Mouse (Mus musculus) CD4-positive, CD25-positive, alpha-beta regulatory T cell, adult 4 months (primary cell): ENCODE measurements around the gene 3110021N24Rik. TPM values are rescaled to one million over a fixed set of nuclear protein-coding genes. Genes with fewer than 3 reads are reported as not detected.
"Not testable (repeated sequence)": the region's sequence is repeated elsewhere in the genome, so short reads cannot be mapped to it uniquely, and the experiment has no call there.

Source experiments
- ATAC-seq: one replicate; pipeline ENCODE4 v1.8.0; 2017
- polyA plus RNA-seq, 2 experiments: library from polyadenylated mRNA; unstranded; fragments of 100-300 nt; shearing (Covaris generic); gene quantifications; one replicate each; pipeline ENCODE4 v1.2.1; 2017

The 3110021N24Rik gene
- not detected for polyA plus RNA-seq

GRCm38 (mm10) chr4:108719349-108719748 is at the start of gene 3110021N24Rik:
3110021N24Rik (plus strand) TSS chr4:108719649.
- ATAC-seq = no peak

DNA sequence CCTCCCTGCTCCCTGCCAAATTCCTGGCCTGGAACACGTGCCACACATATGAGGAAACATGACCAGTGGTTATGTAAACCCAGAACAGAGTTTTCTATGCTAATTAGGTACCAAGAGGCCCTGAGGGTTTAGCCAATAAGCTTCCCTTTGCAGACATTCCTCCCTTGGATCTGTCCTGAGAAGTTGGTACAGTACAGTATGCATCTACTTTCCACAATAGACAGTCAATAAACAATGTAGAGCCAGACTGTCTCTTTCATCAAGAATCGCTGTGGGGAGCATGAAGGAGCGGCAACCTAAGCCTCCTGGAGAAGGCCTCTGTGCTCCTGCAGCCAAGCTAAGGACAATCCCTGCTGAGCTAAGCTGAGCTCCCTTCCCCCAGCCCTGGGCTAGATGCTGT is 33.3 kb upstream of the 3110021N24Rik start:
- ATAC-seq = no peak

DNA sequence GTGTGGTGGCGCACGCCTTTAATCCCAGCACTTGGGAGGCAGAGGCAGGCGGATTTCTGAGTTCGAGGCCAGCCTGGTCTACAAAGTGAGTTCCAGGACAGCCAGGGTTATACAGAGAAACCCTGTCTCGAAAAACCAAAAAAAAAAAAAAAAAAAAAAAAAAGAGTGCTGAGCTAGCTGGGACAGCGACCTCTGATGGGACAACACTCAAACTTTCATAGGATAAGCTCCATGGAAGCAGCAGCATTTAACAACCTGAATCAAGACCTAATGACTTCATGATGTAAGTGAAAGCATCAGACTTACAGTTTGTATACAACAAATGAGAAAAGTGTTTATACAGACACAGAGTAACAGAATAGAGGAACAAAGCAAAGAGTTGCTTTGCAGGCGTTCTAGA is 32.4 kb upstream of the 3110021N24Rik start:
- ATAC-seq = not testable (repeated sequence)

DNA sequence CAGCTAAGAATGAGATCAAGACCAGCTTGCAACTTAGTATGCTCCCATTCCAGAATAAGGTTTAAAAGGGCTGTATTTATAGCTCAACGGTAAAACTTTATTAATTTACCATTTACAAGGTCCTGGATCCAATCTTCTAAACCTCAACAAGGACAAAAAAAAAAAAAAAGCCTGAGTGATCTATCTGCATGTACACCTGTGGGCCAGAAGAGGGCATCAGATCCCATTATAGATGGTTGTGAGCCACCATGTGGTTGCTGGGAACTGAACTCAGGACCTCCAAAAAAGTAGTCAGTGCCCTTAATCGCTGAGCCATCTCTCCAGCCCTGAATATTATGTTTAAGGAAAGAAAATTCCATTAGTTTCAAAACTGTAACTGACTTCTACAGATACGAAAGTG is 29.0 kb upstream of the 3110021N24Rik start:
- no peak for ATAC-seq

GRCm38 (mm10) chr4:108691469-108691868 is 28.0 kb upstream of the 3110021N24Rik start:
- ATAC-seq = no peak

DNA sequence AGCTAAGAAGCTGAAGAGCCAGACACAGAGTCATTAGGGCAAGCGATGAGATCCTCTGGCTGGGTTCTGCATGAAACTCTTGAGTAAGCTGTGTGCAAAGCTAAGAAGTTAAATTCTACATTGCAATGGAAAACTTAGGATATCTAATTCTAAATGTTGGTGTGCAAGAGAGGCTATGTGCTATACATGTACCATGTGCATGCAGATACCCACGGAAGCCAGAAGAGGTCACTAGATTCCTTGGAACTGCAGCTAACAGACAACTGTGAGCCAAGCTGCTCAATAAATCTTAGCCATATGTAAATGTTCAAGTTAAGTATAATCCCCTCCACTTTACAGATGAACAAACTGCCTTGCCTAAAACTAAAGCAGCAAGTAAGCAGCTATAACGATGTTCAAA is 22.5 kb upstream of the 3110021N24Rik start:
- no peak for ATAC-seq

DNA sequence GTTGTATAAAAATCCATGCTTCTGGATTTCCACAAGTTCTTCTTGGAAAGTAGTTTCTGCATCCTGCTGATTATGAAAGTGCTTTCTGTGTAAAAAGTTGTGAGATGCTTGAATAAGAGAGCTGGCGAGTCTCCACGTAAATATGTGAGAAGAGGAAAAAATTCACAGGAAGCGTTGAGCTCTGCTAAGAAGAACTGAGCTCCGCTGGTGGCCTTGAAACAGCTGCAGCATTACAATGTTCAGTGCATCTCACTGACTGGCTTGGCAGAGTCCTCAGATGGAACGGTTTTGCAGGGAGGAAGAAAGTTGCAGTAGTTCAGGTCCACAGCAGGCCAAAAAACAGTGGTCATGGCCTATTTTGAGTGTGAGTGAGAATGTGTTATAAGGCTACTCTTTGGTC is 11.2 kb upstream of the 3110021N24Rik start:
- ATAC-seq = no peak

- no peak for ATAC-seq
These were observed 1.9 kb downstream of the 3110021N24Rik start for GRCm38 (mm10) chr4:108721245-108721784.

DNA sequence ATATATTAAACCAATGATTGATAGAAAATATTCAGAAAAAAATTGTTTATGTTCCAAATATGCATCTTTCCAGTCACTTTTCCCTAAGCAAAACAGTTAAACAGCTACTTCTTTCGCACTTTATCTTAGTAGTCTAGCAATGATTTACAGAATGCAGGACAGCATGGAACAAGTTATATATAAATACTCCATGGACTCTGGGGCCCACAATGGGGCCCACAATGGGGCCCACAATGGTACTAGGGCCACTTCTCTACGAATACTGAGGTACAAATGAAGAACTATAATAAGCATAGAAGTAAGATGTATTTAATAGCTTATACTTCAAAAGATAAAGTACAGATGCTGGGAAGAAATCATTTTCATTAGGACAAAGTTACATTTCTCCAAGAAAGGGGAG is 4.7 kb downstream of the 3110021N24Rik start:
- ATAC-seq = no peak

GRCm38 (mm10) chr4:108730450-108730849 is 11.0 kb downstream of the 3110021N24Rik start:
- no peak for ATAC-seq

GRCm38 (mm10) chr4:108731582-108731981 is 12.1 kb downstream of the 3110021N24Rik start:
- ATAC-seq = no peak

GRCm38 (mm10) chr4:108746160-108746873 is 26.9 kb downstream of the 3110021N24Rik start:
- no peak for ATAC-seq

- no peak for ATAC-seq
These were observed 40.1 kb downstream of the 3110021N24Rik start for GRCm38 (mm10) chr4:108759583-108759982.

- no peak for ATAC-seq
These were observed 49.1 kb downstream of the 3110021N24Rik start for GRCm38 (mm10) chr4:108768527-108768926.

GRCm38 (mm10) chr4:108779763-108780056 is 60.3 kb downstream of the 3110021N24Rik start:
- no peak for ATAC-seq

DNA sequence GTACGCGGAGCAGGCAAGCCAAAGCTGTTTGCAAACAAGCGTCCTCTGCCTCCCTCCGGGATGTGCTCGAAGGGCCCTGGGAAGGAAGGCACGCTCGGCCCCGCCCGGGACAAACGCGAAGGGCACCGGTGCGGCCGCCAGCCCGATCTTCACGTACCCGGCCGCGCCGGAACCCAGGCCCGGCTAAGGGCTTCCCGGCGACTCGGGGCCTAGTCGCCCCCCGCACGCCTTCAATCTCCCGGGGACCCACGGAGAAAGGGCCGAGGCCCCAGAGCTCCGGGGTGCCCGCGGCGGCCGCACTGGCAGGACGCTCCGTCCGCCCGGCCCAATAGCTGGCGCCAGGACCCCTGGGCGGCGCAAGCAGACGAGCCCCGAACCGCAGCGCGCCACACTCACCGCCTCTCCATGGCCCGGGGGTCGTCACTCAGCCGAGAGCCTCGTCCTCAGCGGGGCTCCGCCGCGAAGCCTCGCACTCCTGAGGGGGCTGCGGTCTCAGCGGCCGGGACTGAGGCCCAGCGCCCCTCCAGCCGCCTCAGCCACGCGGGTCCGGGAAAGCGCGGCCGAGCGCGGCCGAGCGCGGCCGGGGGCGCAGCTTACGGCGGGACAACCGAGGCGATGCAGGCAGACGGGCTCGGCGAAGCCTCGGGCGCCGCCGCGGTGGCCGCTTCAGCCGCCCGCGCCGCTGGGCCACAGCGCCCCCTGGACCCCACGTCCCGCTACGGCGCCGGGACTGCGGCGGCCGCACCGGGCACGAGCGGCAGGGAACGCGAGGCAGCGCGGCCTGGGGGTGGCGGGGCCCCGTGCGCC is 60.8 kb downstream of the 3110021N24Rik start, which contains the start of gene Zfyve9:
TSS of gene Zfyve9 (minus strand) at position 742 of the 807 bp plus-strand sequence.
- peak; percentile 80 for ATAC-seq

- ATAC-seq = no peak
These were observed 61.4 kb downstream of the 3110021N24Rik start for GRCm38 (mm10) chr4:108780864-108781205.

DNA sequence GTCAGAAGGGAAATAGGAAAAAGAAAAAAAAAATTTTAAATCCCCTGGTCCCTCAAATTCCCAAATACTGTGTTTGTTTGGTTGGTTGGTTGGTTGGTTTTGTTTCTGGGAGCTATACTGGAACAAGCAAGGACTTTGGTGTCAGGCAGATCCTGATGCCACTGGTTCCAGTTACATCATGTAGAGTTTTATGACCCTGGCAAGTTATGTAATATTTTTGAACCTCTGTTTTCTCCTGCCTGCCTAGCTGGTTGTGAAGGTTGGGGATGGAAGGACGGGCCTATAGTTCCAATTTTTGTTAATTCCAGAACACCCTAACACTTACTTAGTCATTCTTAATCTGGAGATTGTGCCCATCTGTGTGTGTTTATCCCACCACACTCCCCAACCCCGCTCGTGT is 62.1 kb downstream of the 3110021N24Rik start:
- no peak for ATAC-seq

DNA sequence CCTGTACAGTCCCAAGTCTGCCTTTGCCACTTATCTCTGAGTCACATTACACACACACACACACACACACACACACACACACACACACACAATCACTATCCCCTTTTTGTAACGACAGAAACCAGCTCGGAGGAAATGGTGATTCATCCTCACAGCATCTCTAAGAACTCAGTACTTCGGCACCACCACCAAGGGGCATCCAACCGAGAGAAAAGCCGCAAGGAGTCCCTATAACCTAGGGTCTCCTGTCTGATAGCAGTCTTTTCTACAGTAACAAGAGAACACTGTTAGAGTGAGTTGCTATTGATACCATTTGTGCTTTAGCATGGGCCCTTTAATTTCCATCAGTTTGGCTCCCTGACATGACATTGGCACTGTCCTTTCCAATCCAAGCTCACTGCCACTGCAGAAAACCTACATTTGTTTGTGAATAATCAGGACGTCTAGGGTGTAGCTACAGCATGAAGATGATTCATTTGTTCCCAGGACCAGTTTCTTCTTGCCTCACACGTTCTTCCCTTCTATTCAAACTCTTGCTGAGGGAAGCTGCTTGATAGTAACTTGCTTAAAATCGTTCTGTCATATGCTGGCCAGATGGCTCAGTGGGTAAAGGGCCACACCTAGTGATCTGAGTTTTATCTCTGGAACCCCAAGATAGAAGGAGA is 63.1 kb downstream of the 3110021N24Rik start:
- no peak for ATAC-seq

GRCm38 (mm10) chr4:108789258-108789936 is 69.9 kb downstream of the 3110021N24Rik start:
- no peak for ATAC-seq

DNA sequence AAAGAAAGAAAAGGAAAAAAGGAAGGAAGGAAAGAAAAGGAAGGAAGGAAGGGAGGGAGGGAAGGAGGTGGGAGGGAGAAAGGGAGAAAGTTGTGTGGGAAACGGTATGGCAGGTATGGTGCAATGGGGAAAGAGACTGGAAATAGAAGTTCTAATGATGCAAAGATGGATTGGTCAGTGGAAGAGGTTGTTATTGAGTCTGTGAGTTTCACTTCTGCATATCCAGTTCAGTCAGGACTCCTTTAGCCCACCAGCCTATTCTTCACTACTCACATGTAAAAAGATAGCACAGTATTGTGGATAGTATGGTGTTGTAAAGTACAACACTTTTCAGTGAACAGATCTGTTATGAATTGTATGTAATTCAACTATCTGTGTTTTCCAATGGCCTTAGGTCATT is 71.1 kb downstream of the 3110021N24Rik start:
- ATAC-seq = no peak

- ATAC-seq = no peak
These were observed 74.5 kb downstream of the 3110021N24Rik start for GRCm38 (mm10) chr4:108793941-108794340.

DNA sequence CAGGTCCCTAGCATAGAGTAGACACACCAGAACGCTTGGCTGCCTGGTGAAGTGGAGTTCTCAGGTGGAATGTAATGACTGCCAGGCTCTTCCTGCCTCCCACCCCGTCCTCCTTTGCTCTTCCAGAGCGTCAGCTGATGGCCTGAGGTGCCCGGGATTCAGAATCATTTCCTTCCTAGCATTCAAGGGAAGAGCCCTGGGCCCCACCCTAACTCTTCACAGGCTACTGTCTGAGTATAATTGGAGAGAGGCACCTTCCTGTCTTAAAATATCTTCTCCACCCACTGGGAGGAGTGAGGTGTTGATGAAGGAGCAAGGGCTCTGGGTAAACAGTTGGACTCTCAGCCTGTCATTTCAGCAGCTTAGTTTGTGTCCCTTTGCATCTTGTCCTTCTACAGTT is 77.3 kb downstream of the 3110021N24Rik start:
- no peak for ATAC-seq
